Mouse (Mus musculus) forebrain, embryonic 13.5 days (tissue): Measurements from ENCODE around the gene Macrod2. TPM values are rescaled to one million over a fixed set of nuclear protein-coding genes. Genes with fewer than 3 reads are reported as not detected.
A peak's percentile ranks its signal among the peaks of the same experiment; 100 is the strongest.

Experiments
- ATAC-seq: fragments of 200-750 bp; cut with Nextera tagmentation; 2 replicates; pipeline ENCODE4 v1.8.0; 2017
- H3K27ac ChIP-seq: fragments of 300-500 bp; sonication (generic); 2 replicates; pipeline ENCODE4 v1.5.1; 2015; ENCODE audit warnings: inconsistent platforms, mild to moderate bottlenecking, moderate library complexity
- H3K27me3 ChIP-seq: fragments of 300-500 bp; sonication (generic); 2 replicates; pipeline ENCODE4 v1.6.1; 2015; ENCODE audit warnings: mild to moderate bottlenecking, inconsistent platforms
- H3K36me3 ChIP-seq: fragments of 300-500 bp; sonication (generic); 2 replicates; pipeline ENCODE4 v1.6.1; 2015; ENCODE audit warnings: mild to moderate bottlenecking, inconsistent platforms; ENCODE audit not compliant: poor library complexity, severe bottlenecking
- H3K4me1 ChIP-seq: fragments of 300-500 bp; sonication (generic); 2 replicates; pipeline ENCODE4 v1.6.1; 2015; ENCODE audit warnings: inconsistent platforms
- H3K4me2 ChIP-seq: fragments of 300-500 bp; sonication (generic); 2 replicates; pipeline ENCODE4 v1.6.1; 2015; ENCODE audit warnings: inconsistent platforms, mild to moderate bottlenecking, moderate library complexity
- H3K4me3 ChIP-seq: fragments of 300-500 bp; sonication (generic); 2 replicates; pipeline ENCODE4 v1.5.1; 2015; ENCODE audit warnings: mild to moderate bottlenecking, inconsistent platforms
- H3K9ac ChIP-seq: fragments of 300-500 bp; sonication (generic); 2 replicates; pipeline ENCODE4 v1.6.1; 2015; ENCODE audit warnings: mild to moderate bottlenecking, inconsistent platforms
- H3K9me3 ChIP-seq: fragments of 300-500 bp; sonication (generic); replicated peaks from 2 replicates; pipeline ENCODE4 v1.6.1; 2016; ENCODE audit warnings: inconsistent platforms
- WGBS: fragments of 180-500 bp; shearing (Covaris S2); methylation state at CpG from one replicate; pipeline ENCODE4 v1.1.7; 2015; 5-methylcytosine and 5-hydroxymethylcytosine counted together
- polyA plus RNA-seq: library from polyadenylated mRNA; unstranded; fragments of >200 nt; fragmentation: Nextera tagmentation; extraction: Ambion mirVana; gene quantifications from 2 replicates; pipeline ENCODE4 v1.2.1, GENCODE M21; 2015

Gene Macrod2
- polyA plus RNA-seq, 1 experiment from 2014 or later: 73.5 TPM

GRCm38 (mm10) chr2:141056685-141057454 is 661.8 kb downstream of the Macrod2 start:
- WGBS: 3% methylated on average over 4 of the region's 4 CpGs
- H3K4me1 ChIP-seq: peaks cover 14% of the 10 kb centered on the region
- no peaks in the 10 kb centered on the region for H3K9me3 ChIP-seq
- H3K4me2 ChIP-seq: peak overlapping the region; percentile 12
- no peak overlapping the region for H3K4me3 ChIP-seq
- ATAC-seq: peak; percentile 88
- 0 out of 2 replicates have a peak overlapping the region, but pooled peaks have one; percentile 27 for H3K27ac ChIP-seq
- peak overlapping the region; percentile 3; the same call in 1 of the 2 replicates for H3K9ac ChIP-seq
- no peaks in the 10 kb centered on the region for H3K27me3 ChIP-seq
- no peaks in the 10 kb centered on the region for H3K36me3 ChIP-seq

DNA sequence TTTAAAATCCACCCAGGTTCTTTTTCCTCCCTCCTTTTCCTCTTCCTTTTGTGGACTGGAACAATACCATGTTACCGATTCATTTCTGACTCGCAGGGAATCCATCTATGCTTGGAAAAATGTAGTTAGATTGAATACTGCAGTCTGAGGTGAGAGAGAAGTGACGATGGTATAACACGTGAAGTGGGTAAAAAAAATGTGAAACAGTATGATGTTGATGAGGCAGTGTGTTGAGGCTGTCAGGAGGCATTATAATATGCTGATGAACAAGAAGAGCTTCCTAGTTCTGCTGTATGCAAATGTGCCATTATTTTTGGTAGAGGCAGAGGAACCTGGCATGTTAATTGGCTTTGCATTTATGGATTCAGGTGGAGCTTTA is 662.3 kb downstream of the Macrod2 start:
- WGBS: 4% methylated on average over 4 of the region's 4 CpGs
- peak overlapping the region; percentile 12 for H3K4me2 ChIP-seq

DNA sequence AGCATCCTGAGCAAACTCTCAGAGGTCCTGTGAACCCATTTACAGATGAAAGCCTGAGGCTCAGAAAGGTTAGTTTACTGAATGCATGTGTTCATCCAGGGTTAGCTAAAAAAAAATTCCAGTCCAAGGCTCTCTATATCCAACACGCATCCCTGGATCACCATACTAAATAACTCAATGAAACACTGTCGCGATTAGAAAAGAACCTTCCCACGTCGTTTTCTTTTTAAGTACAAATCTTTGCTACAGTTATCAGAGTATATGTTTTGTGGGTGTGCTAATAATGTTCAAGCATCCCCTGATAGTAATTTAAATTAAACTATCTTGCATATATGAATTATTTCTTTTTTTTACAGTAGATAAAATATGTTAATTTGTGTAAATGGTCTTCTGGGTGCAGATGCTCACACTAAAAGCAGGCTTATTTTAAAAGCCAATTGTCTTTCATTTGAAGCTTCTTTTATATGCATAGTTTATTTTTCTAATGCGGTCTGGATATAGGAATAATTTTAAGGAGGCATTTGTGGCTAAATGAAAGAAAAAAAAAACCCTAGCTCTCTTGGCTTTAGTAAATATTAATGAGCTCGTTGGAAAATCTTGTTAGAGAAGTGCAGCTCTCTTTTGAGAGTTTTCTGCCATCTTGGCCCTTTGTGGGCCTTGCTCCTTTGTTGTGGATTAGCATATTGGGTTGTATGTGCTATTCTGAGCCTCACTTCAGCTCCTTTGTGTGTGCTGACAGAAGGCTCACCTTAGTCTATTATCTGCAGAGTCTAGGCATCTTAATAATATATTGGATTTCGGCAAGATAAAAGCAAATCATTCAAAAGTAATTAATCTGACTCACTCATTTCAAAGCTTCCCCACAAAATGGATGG is 679.1 kb downstream of the Macrod2 start:
- Histone ChIP-seq H3K4me3 (no peak overlapping the region), H3K4me1 (peaks cover 14% of the 10 kb centered on the region), H3K9me3 (no peaks in the 10 kb centered on the region), H3K9ac (no peak overlapping the region), H3K4me2 (no peak overlapping the region; the same call in 1 of the 2 replicates), H3K27ac (peak overlapping the region; percentile 35; the same call in 1 of the 2 replicates), H3K36me3 (no peaks in the 10 kb centered on the region), H3K27me3 (no peaks in the 10 kb centered on the region)
- WGBS: 19% methylated on average over 8 of the region's 8 CpGs
- peak; percentile 85 for ATAC-seq

More for the DNA sequence above, 662.3 kb downstream of the Macrod2 start:
- ATAC-seq: peak; percentile 66
- peak overlapping the region; percentile 4; the same call in 1 of the 2 replicates for H3K27ac ChIP-seq
- H3K4me3 ChIP-seq: no peak overlapping the region
- H3K36me3 ChIP-seq: no peaks in the 10 kb centered on the region
- no peaks in the 10 kb centered on the region for H3K27me3 ChIP-seq
- H3K4me1 ChIP-seq: peaks cover 14% of the 10 kb centered on the region
- H3K9me3 ChIP-seq: no peaks in the 10 kb centered on the region
- H3K9ac ChIP-seq: peak overlapping the region; percentile 3; the same call in 1 of the 2 replicates

DNA sequence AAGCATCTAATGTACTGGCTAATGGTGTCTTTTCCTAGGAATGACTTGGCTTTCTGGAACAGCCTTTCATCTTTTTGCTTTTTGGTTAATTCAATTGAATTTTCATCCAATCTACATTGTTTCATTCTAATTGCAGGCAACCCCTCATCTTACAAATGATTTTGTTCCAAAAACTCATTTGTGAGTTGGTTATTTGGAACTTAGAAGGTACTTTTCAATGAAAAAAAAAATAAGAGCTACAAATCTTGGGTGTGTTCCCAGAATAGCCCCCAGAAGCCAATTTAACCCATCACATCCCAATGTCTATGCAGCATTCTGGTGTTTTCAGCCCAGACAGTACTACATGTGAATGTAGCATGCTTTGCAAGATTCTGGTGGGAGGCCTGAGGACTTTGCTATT is 683.1 kb downstream of the Macrod2 start:
- Histone ChIP-seq H3K27ac (no peak overlapping the region), H3K4me3 (no peak overlapping the region), H3K4me2 (no peak overlapping the region), H3K9me3 (no peaks in the 10 kb centered on the region; the same call in 1 of the 2 replicates), H3K27me3 (no peaks in the 10 kb centered on the region), H3K9ac (no peak overlapping the region), H3K36me3 (no peaks in the 10 kb centered on the region), H3K4me1 (peaks cover 10% of the 10 kb centered on the region)
- no peak; the same call in 1 of the 2 replicates for ATAC-seq

DNA sequence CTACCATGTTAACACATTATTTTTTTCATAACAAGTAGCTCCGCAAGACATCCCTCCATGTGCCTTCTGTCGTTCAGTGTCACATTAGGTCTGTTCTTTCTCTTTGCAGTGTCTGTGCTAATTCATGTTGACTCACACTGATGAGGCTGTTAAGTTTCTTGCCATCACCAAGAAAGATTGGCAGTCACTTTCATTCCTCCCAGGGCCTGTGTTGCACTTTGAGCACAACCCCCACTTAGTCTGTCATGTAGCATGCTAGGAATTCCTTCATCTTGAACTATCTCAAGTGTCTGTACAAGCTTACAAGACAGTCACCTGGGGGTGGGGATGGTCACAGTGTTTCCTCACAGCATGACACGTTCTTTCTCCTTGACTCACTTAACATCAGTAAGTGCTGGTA is 696.2 kb downstream of the Macrod2 start:
- H3K4me2 ChIP-seq: no peak overlapping the region
- no peaks in the 10 kb centered on the region for H3K27me3 ChIP-seq
- no peaks in the 10 kb centered on the region for H3K9me3 ChIP-seq
- ATAC-seq: no peak
- no peak overlapping the region for H3K9ac ChIP-seq
- no peaks in the 10 kb centered on the region for H3K36me3 ChIP-seq
- no peaks in the 10 kb centered on the region for H3K4me1 ChIP-seq
- WGBS: 84% methylated on average over 3 of the region's 3 CpGs
- no peak overlapping the region for H3K27ac ChIP-seq
- H3K4me3 ChIP-seq: no peak overlapping the region

DNA sequence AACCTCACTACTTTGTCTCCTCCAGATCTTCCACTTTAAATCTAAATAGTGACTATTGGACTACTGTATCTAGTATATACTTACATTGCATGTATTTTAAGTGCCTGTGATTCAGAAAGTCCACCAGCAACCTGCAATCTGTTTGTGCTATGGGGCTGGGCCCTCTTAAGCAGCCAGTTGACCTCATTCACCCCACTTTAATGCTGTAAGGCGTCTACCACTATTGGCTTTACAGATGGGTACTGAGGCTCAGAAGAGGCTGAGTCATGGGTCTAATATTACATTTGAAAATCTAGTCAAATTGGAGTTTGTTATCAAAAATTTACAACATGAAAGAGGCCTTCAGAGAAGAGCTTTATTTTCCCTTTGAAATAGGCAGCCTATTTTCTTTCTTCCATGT is 722.5 kb downstream of the Macrod2 start:
- H3K9ac ChIP-seq: no peak overlapping the region
- H3K36me3 ChIP-seq: no peaks in the 10 kb centered on the region
- H3K9me3 ChIP-seq: no peaks in the 10 kb centered on the region
- no peak overlapping the region for H3K4me2 ChIP-seq
- no peak overlapping the region for H3K27ac ChIP-seq
- WGBS: 76% methylated on average over 1 of the region's 1 CpGs
- no peak overlapping the region for H3K4me3 ChIP-seq
- no peaks in the 10 kb centered on the region for H3K27me3 ChIP-seq
- no peak for ATAC-seq
- no peaks in the 10 kb centered on the region for H3K4me1 ChIP-seq

- Histone ChIP-seq H3K27ac (no peak overlapping the region), H3K9ac (no peak overlapping the region), H3K36me3 (no peaks in the 10 kb centered on the region), H3K4me1 (no peaks in the 10 kb centered on the region), H3K4me2 (no peak overlapping the region), H3K9me3 (no peaks in the 10 kb centered on the region), H3K4me3 (no peak overlapping the region), H3K27me3 (no peaks in the 10 kb centered on the region)
- 87% methylated on average over 1 of the region's 1 CpGs for WGBS
- ATAC-seq: no peak
Observed at GRCm38 (mm10) chr2:141123875-141124274, 728.8 kb downstream of the Macrod2 start.

DNA sequence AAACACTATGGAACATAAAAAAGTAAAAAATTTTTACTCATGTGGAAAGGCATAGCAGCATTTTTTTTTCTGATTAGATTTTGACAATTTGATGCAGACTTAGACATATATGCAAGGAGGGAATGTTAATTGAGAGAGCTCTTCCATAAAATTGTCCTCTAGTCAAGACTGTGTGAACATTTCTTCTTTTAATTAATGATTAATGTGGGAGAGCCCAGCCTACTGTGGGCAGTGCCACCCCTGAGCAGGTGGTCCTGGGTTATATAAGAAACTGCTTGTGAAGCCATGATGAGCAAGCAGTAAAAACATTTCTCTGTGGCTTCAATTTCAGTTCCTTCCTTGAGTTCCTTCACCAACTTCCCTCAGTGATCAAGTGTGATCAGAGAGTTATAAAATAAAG is 730.5 kb downstream of the Macrod2 start:
- no peaks in the 10 kb centered on the region for H3K4me1 ChIP-seq
- no peak overlapping the region for H3K27ac ChIP-seq
- H3K27me3 ChIP-seq: no peaks in the 10 kb centered on the region
- H3K4me2 ChIP-seq: no peak overlapping the region
- H3K36me3 ChIP-seq: no peaks in the 10 kb centered on the region
- no peak overlapping the region for H3K4me3 ChIP-seq
- no peak for ATAC-seq
- H3K9me3 ChIP-seq: no peaks in the 10 kb centered on the region
- no peak overlapping the region for H3K9ac ChIP-seq

- Histone ChIP-seq H3K9me3 (no peaks in the 10 kb centered on the region), H3K4me2 (no peak overlapping the region), H3K9ac (no peak overlapping the region), H3K4me1 (no peaks in the 10 kb centered on the region), H3K27ac (no peak overlapping the region), H3K27me3 (no peaks in the 10 kb centered on the region), H3K4me3 (no peak overlapping the region), H3K36me3 (no peaks in the 10 kb centered on the region)
- no peak for ATAC-seq
- 60% methylated on average over 2 of the region's 2 CpGs for WGBS
Observed at GRCm38 (mm10) chr2:141142266-141142665, 747.2 kb downstream of the Macrod2 start.

GRCm38 (mm10) chr2:141152011-141152772 is 757.1 kb downstream of the Macrod2 start:
- ATAC-seq: peak; percentile 95
- Histone ChIP-seq H3K9me3 (no peaks in the 10 kb centered on the region), H3K36me3 (no peaks in the 10 kb centered on the region), H3K4me3 (no peak overlapping the region), H3K4me2 (no peak overlapping the region), H3K9ac (no peak overlapping the region), H3K27me3 (no peaks in the 10 kb centered on the region), H3K4me1 (peaks cover 29% of the 10 kb centered on the region), H3K27ac (peak overlapping the region; percentile 69)
- WGBS: 20% methylated on average over 7 of the region's 7 CpGs

- Histone ChIP-seq H3K9me3 (no peaks in the 10 kb centered on the region), H3K9ac (no peak overlapping the region), H3K4me1 (peaks cover 46% of the 10 kb centered on the region), H3K4me2 (no peak overlapping the region), H3K4me3 (no peak overlapping the region), H3K36me3 (no peaks in the 10 kb centered on the region), H3K27ac (no peak overlapping the region), H3K27me3 (no peaks in the 10 kb centered on the region)
- no peak for ATAC-seq
- WGBS: 37% methylated on average over 4 of the region's 4 CpGs
Observed at GRCm38 (mm10) chr2:141155972-141156371, 760.9 kb downstream of the Macrod2 start.
